Mouse (Mus musculus) cortical plate, adult 2 months (tissue): ENCODE data around the gene Kcnab1. TPM values are rescaled to one million over a fixed set of nuclear protein-coding genes. Genes with fewer than 3 reads are reported as not detected.
A peak's percentile ranks its signal among the peaks of the same experiment; 100 is the strongest.

ENCODE experiments used
- H3K27ac ChIP-seq: fragments of 200-500 bp; 2 replicates; pipeline ENCODE4 v1.5.1; 2012; ENCODE audit warnings: low read length, control low read depth, inconsistent platforms; ENCODE audit not compliant: insufficient read depth
- H3K4me1 ChIP-seq: fragments of 200-500 bp; 2 replicates; pipeline ENCODE4 v1.6.1; 2011; ENCODE audit warnings: low read length; ENCODE audit not compliant: control insufficient read depth, insufficient read depth
- H3K4me3 ChIP-seq: fragments of 200-500 bp; 2 replicates; pipeline ENCODE4 v1.5.1; 2011; ENCODE audit warnings: mild to moderate bottlenecking, low read length, control low read depth; ENCODE audit not compliant: insufficient read depth
- CTCF ChIP-seq: fragments of 200-500 bp; IDR thresholded peaks from 2 replicates; pipeline ENCODE4 v1.5.1; 2011; ENCODE audit warnings: mild to moderate bottlenecking, control low read depth, low read length; ENCODE audit not compliant: insufficient read depth; ENCODE audit errors: extremely low read depth
- POLR2A ChIP-seq: fragments of 200-500 bp; IDR thresholded peaks from 2 replicates; pipeline ENCODE4 v1.6.1; 2011; ENCODE audit warnings: mild to moderate bottlenecking, low read length, control low read depth; ENCODE audit not compliant: insufficient read depth; ENCODE audit errors: extremely low read depth
- polyA plus RNA-seq: library from polyadenylated mRNA; depleted of rRNA; stranded (reverse); fragments of >200 nt; gene quantifications from 2 replicates; pipeline ENCODE4 v1.2.3, GENCODE M21; 2012

The Kcnab1 gene
- polyA plus RNA-seq, 1 experiment = 50.9 TPM

GRCm38 (mm10) chr3:65230978-65231377 lies 121.8 kb downstream of the Kcnab1 start:
- Histone ChIP-seq H3K4me3 (no peak overlapping the region), H3K27ac (no peak overlapping the region), H3K4me1 (peaks cover 2% of the 10 kb centered on the region)
- TF ChIP-seq CTCF = no peak
- TF ChIP-seq POLR2A = no peak

GRCm38 (mm10) chr3:65231419-65232090 lies 122.4 kb downstream of the Kcnab1 start:
- TF ChIP-seq POLR2A = no peak
- TF ChIP-seq CTCF = no peak
- H3K4me1 ChIP-seq = peaks cover 2% of the 10 kb centered on the region
- no peak overlapping the region for H3K27ac ChIP-seq
- no peak overlapping the region for H3K4me3 ChIP-seq

- TF ChIP-seq CTCF = no peak
- no peak for TF ChIP-seq POLR2A
- Histone ChIP-seq H3K27ac (no peak overlapping the region; the same call in 1 of the 2 replicates), H3K4me1 (peaks cover 5% of the 10 kb centered on the region; the same call in 1 of the 2 replicates)
These were observed 139.8 kb downstream of the Kcnab1 start for GRCm38 (mm10) chr3:65249023-65249422.

GRCm38 (mm10) chr3:65260521-65260920 lies 151.3 kb downstream of the Kcnab1 start:
- no peak for TF ChIP-seq CTCF
- no peak for TF ChIP-seq POLR2A
- H3K27ac ChIP-seq = peak overlapping the region; percentile 35; the same call in 1 of the 2 replicates
- peaks cover 4% of the 10 kb centered on the region; the same call in 1 of the 2 replicates for H3K4me1 ChIP-seq
- H3K4me3 ChIP-seq = no peak overlapping the region

More at GRCm38 (mm10) chr3:65249023-65249422, 139.8 kb downstream of the Kcnab1 start:
- H3K4me3 ChIP-seq = no peak overlapping the region

GRCm38 (mm10) chr3:65262506-65263422 lies 153.6 kb downstream of the Kcnab1 start:
- H3K4me3 ChIP-seq = no peak overlapping the region
- no peak for TF ChIP-seq CTCF
- no peak for TF ChIP-seq POLR2A
- H3K27ac ChIP-seq = peak overlapping the region; percentile 39; the same call in 1 of the 2 replicates

GRCm38 (mm10) chr3:65273317-65273716 lies 164.1 kb downstream of the Kcnab1 start:
- TF ChIP-seq CTCF (no peak), POLR2A (no peak)
- Histone ChIP-seq H3K27ac (no peak overlapping the region), H3K4me1 (no peaks in the 10 kb centered on the region), H3K4me3 (no peak overlapping the region)

More at GRCm38 (mm10) chr3:65262506-65263422, 153.6 kb downstream of the Kcnab1 start:
- peaks cover 4% of the 10 kb centered on the region; the same call in 1 of the 2 replicates for H3K4me1 ChIP-seq

- Histone ChIP-seq H3K4me3 (no peak overlapping the region), H3K27ac (no peak overlapping the region), H3K4me1 (no peaks in the 10 kb centered on the region)
- no peak for TF ChIP-seq CTCF
- no peak for TF ChIP-seq POLR2A
These were observed 168.6 kb downstream of the Kcnab1 start for GRCm38 (mm10) chr3:65277777-65278176.

- Histone ChIP-seq H3K4me3 (no peak overlapping the region), H3K27ac (no peak overlapping the region), H3K4me1 (no peaks in the 10 kb centered on the region)
- TF ChIP-seq POLR2A = no peak
- no peak for TF ChIP-seq CTCF
These were observed 174.2 kb downstream of the Kcnab1 start for GRCm38 (mm10) chr3:65283366-65283765.

- Histone ChIP-seq H3K27ac (no peak overlapping the region), H3K4me3 (no peak overlapping the region), H3K4me1 (0 out of 2 replicates have a peak, but pooled peaks cover 2% of the 10 kb centered on the region)
- TF ChIP-seq CTCF (no peak), POLR2A (no peak)
These were observed 179.8 kb downstream of the Kcnab1 start for GRCm38 (mm10) chr3:65288994-65289393.
